Mouse (Mus musculus) thymus, adult 2 months (tissue): ENCODE measurements around the gene Efhd2. TPM values are rescaled to one million over a fixed set of nuclear protein-coding genes. Genes with fewer than 3 reads are reported as not detected.

Experiments used
- DNase-seq: peaks from one replicate; pipeline ENCODE4 v3.0.0; 2021
- H3K27ac ChIP-seq: fragments of 200-500 bp; 2 replicates; pipeline ENCODE4 v1.5.1; 2012; ENCODE audit warnings: low read length, control low read depth; ENCODE audit not compliant: control insufficient read depth, insufficient read depth
- H3K27me3 ChIP-seq: fragments of 200-500 bp; 2 replicates; pipeline ENCODE4 v1.6.1; 2012; ENCODE audit warnings: mild to moderate bottlenecking, low read length, moderate library complexity, mixed read lengths; ENCODE audit not compliant: control insufficient read depth, insufficient read depth
- H3K36me3 ChIP-seq: fragments of 200-500 bp; 2 replicates; pipeline ENCODE4 v1.6.1; 2012; ENCODE audit warnings: mild to moderate bottlenecking, low read length, moderate library complexity; ENCODE audit not compliant: control insufficient read depth, insufficient read depth
- H3K4me1 ChIP-seq: fragments of 200-500 bp; replicated peaks from 2 replicates; pipeline ENCODE4 v1.6.1; 2012; ENCODE audit warnings: low read length; ENCODE audit not compliant: control insufficient read depth, insufficient read depth
- H3K4me3 ChIP-seq: fragments of 200-500 bp; 2 replicates; pipeline ENCODE4 v1.5.1; 2012; ENCODE audit warnings: mild to moderate bottlenecking, low read length, control low read depth, moderate library complexity; ENCODE audit not compliant: control insufficient read depth, insufficient read depth
- CTCF ChIP-seq: fragments of 200-500 bp; IDR thresholded peaks from 2 replicates; pipeline ENCODE4 v1.5.1; 2012; ENCODE audit warnings: mild to moderate bottlenecking, control low read depth, low read length, moderate library complexity, borderline replicate concordance; ENCODE audit not compliant: control insufficient read depth, poor library complexity, insufficient read depth; ENCODE audit errors: extremely low read depth
- POLR2A ChIP-seq: fragments of 200-500 bp; IDR thresholded peaks from 2 replicates; pipeline ENCODE4 v1.6.1; 2012; ENCODE audit warnings: mild to moderate bottlenecking, low read length, control low read depth, moderate library complexity; ENCODE audit not compliant: control insufficient read depth, poor library complexity, insufficient read depth; ENCODE audit errors: extremely low read depth
- WGBS: fragments of 180-500 bp; shearing (Covaris S2); methylation state at CpG from one replicate; pipeline ENCODE4 v1.1.7; 2018; 5-methylcytosine and 5-hydroxymethylcytosine counted together
- polyA plus RNA-seq: library from polyadenylated mRNA; depleted of rRNA; stranded (reverse); fragments of >200 nt; gene quantifications from 2 replicates; pipeline ENCODE4 v1.2.3, GENCODE M21; 2012

Efhd2 gene
- polyA plus RNA-seq, 1 experiment, result 120 TPM

- 92% methylated on average over 10 of the region's 10 CpGs for WGBS
- no peak overlapping the region for H3K27ac ChIP-seq
- no peak for TF ChIP-seq POLR2A
- TF ChIP-seq CTCF, result no peak
- peaks cover 7% of the 10 kb centered on the region; the same call in 1 of the 2 replicates for H3K4me1 ChIP-seq
- H3K4me3 ChIP-seq, result no peak overlapping the region
- H3K36me3 ChIP-seq, result no peaks in the 10 kb centered on the region
- H3K27me3 ChIP-seq, result no peaks in the 10 kb centered on the region
- DNase-seq, result no peak
Measured at GRCm38 (mm10) chr4:141866933-141867490, 7.7 kb downstream of the Efhd2 start.

- WGBS, result 96% methylated on average over 5 of the region's 5 CpGs
Measured at GRCm38 (mm10) chr4:141865600-141865999, 9.1 kb downstream of the Efhd2 start.

DNA sequence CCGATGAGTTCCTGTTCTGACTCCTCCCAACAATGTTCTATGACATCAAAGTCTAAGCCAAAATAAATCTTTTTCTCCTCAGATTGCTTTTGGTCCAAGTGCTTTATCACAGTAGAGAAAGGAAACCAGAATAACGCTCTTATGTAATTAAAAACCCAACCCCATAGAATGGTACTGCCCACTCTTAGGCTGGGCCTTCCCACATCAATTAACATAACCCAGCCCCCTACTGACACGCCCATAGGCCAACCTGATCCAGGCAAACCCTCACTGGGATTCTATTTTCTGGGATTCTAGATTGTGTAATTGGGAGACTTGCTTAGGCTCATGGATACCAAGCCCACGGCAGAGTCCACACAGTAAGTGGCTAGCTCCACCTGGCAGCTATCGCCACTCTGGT lies 9.7 kb downstream of the Efhd2 start:
- 0 out of 2 replicates have a peak, but pooled peaks cover 6% of the 10 kb centered on the region for H3K4me1 ChIP-seq
- H3K36me3 ChIP-seq, result no peaks in the 10 kb centered on the region
- no peak for TF ChIP-seq CTCF
- no peak for TF ChIP-seq POLR2A
- H3K27me3 ChIP-seq, result no peaks in the 10 kb centered on the region
- no peak overlapping the region for H3K4me3 ChIP-seq
- DNase-seq, result no peak
- 96% methylated on average over 5 of the region's 5 CpGs for WGBS
- no peak overlapping the region for H3K27ac ChIP-seq

More at GRCm38 (mm10) chr4:141865600-141865999, 9.1 kb downstream of the Efhd2 start:
- H3K27ac ChIP-seq, result no peak overlapping the region
- TF ChIP-seq CTCF (no peak), POLR2A (no peak)
- no peak for DNase-seq
- H3K36me3 ChIP-seq, result no peaks in the 10 kb centered on the region
- 0 out of 2 replicates have a peak, but pooled peaks cover 6% of the 10 kb centered on the region for H3K4me1 ChIP-seq
- no peak overlapping the region for H3K4me3 ChIP-seq
- H3K27me3 ChIP-seq, result no peaks in the 10 kb centered on the region

DNA sequence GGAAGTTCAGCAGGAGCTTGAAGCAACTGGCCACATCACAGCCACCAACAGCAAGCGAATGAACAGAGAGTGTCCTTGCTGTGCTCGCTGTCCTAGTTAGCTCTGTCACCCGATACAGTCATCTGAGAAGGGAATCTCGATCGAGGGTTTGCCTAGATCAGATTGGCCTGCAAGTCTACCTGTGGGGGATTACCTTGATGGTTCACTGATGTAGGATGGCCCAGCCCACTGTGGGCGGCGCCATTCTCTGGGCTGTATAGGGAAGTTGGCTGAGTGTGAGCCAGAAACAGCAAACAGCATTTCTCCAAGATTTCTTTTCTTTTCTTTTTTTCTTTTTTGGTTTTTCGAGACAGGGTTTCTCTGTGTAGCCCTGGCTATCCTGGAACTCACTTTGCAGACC lies 10.2 kb downstream of the Efhd2 start:
- no peak for DNase-seq
- Histone ChIP-seq H3K4me1 (0 out of 2 replicates have a peak, but pooled peaks cover 5% of the 10 kb centered on the region), H3K27ac (no peak overlapping the region), H3K4me3 (no peak overlapping the region), H3K36me3 (0 out of 2 replicates have a peak, but pooled peaks cover 3% of the 10 kb centered on the region), H3K27me3 (no peaks in the 10 kb centered on the region)
- 92% methylated on average over 8 of the region's 8 CpGs for WGBS
- TF ChIP-seq CTCF (no peak), POLR2A (no peak)

DNA sequence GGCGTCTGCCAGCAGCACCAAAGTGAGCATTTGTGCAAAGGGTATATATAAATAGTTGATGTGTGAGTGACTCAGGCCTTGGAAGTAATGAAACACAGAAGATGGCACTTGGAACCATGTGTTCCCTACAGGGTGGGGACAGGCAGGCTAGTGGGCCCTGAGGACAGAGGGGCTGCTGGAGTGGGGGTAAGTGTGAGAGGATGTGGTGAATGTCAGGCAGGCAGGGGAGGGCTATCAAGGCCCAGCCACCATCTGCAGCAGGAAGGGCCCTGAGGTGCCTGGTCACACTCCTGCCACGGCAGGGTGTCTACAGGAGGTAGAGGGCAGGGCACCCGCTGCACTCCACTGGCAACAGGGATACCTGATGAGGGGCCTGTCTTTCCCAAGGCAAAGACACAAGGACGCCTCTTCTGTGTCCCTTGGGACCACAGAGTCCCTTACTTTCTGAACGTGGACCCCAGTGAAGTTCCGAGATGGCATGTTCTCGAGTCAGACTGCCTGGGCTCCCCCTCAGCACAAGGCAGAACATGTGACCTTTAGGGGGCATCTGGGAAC lies 10.9 kb downstream of the Efhd2 start:
- Histone ChIP-seq H3K27me3 (no peaks in the 10 kb centered on the region), H3K36me3 (0 out of 2 replicates have a peak, but pooled peaks cover 7% of the 10 kb centered on the region), H3K4me3 (no peak overlapping the region), H3K27ac (no peak overlapping the region), H3K4me1 (0 out of 2 replicates have a peak, but pooled peaks cover 4% of the 10 kb centered on the region)
- DNase-seq, result no peak
- 76% methylated on average over 7 of the region's 7 CpGs for WGBS
- TF ChIP-seq POLR2A (no peak), CTCF (no peak)

DNA sequence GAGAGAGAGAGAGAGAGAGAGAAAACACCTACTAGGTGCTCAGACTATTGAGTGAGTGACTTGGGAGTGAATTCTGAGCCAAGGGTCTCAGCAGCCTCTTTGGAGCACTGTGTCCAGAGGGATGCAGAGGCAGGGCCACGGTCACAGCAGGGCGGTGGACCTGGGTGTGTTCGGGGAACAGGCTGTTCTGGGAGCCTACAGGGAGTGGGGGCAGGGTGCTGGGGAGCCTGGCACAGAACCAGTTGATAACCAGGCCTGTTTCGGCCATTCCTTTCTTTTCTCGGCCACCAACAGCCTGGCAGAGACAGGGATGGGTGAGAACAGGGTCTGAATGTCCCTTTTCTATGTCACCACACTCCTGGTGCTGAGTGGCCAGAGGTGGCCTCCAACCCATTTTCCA lies 11.9 kb downstream of the Efhd2 start:
- 0 out of 2 replicates have a peak, but pooled peaks cover 7% of the 10 kb centered on the region for H3K36me3 ChIP-seq
- TF ChIP-seq CTCF (no peak), POLR2A (no peak)
- H3K4me1 ChIP-seq, result 0 out of 2 replicates have a peak, but pooled peaks cover 4% of the 10 kb centered on the region
- no peaks in the 10 kb centered on the region for H3K27me3 ChIP-seq
- 92% methylated on average over 5 of the region's 5 CpGs for whole genome bisulfite sequencing
- H3K4me3 ChIP-seq, result no peak overlapping the region
- DNase-seq, result no peak
- no peak overlapping the region for H3K27ac ChIP-seq
